Mouse (Mus musculus): ENCODE measurements around the gene Hbb-y. TPM values are rescaled to one million over a fixed set of nuclear protein-coding genes. Genes with fewer than 3 reads are reported as not detected.

Hbb-y gene
- not detected in 2 replicates for polyA plus RNA-seq (2012; ENCODE audit: low replicate concordance)

GRCm38 (mm10) chr7:103853090-103853489, at the start of gene Hbb-y:
TSS of gene Hbb-y (minus strand) at chr7:103853216.

GRCm38 (mm10) chr7:103894385-103894784, 41.4 kb upstream of the Hbb-y start, which contains the start of gene Olfr64:
TSS of gene Olfr64 (minus strand) at chr7:103894485.

GRCm38 (mm10) chr7:103886152-103886551, 33.1 kb upstream of the Hbb-y start, which contains the start of gene Olfr66:
TSS of gene Olfr66 (minus strand) at chr7:103886252.

DNA sequence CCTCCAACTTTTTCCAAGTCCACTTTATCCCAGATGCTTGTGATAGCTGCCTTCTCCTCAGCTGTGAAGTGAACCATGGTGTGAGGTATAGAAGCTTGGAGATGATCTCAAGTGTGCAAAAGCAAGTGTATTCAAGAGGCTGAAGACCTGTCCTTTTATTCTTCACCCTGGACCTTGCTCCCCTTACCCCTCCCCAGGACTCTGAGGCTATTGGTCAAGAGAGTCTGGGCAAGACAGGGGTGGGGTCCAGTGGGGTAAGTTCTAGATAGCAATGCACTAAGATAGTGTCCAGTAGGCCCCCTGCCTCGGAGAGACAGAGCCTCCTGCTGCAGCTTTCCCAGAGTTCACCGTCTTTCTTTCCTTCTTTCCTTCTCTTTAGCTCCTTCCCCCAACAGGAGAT, 10.0 kb downstream of the Hbb-y start, which contains the start of gene Hbb-bh1:
Gene Hbb-bh1, minus strand, starts transcription at position 131 of the 400 bp plus-strand sequence.

DNA sequence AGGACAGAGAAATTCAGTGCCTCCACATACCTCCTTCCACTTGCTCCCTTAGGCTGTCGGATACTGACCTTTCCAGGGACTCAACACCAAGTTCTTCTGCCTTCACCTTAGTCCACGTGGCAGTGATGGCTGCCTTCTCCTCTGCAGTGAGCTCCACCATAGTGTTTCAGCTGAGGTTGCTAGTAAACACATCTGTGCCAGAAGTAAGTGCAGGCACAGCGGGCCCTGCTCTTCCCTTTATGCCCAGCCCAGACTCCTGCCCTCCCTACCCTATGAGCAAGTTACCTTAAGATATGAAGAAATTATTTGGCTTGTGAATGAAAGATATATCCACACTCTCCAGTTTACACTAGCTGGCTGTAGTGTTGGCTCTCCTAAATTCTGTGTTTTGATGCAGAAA, 12.7 kb downstream of the Hbb-y start, which contains the start of gene Hbb-bh2:
Gene Hbb-bh2, minus strand, starts transcription at position 253 of the 400 bp plus-strand sequence.

DNA sequence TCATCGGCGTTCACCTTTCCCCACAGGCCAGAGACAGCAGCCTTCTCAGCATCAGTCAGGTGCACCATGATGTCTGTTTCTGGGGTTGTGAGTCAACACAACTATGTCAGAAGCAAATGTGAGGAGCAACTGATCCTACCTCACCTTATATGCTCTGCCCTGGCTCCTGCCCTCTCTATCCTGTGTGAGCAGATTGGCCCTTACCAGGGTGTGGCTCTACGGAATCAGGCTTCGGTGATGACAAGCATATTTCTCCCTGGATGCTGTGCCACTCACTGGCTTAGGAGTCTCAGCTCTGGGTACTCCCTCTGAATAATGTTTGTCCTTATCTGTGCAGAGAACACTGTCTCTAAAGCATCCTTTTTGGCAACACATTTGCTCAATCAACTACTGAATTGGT, 25.2 kb downstream of the Hbb-y start, which contains the start of gene Hbb-bs:
Gene Hbb-bs, minus strand, starts transcription at position 289 of the 400 bp plus-strand sequence.

DNA sequence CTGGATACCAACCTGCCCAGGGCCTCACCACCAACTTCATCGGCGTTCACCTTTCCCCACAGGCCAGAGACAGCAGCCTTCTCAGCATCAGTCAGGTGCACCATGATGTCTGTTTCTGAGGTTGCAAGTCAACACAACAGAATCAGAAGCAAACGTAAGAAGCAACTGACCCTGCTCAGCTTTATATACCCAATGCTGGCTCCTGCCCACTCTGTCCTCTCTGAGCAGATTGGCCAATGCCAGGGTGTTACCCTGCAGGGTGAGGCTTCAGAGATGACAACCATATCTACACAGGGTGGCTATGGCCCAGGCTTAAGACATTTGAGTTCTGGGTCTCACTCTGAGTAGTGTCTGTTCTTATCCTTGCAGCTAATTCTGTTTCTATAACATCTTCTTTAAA, 39.2 kb downstream of the Hbb-y start, which contains the start of gene Hbb-bt:
Gene Hbb-bt, minus strand, starts transcription at position 231 of the 400 bp plus-strand sequence.

Other genes starting within 250 kb of the Hbb-y start
- not detected in 2 replicates for gene Olfr620, start 240.7 kb downstream of the Hbb-y start, polyA plus RNA-seq (2012; ENCODE audit: low replicate concordance)
- gene Olfr622, start 210.5 kb downstream of the Hbb-y start, polyA plus RNA-seq (2012; ENCODE audit: low replicate concordance): not detected in 2 replicates
- not detected in 2 replicates for gene Olfr623, start 189.5 kb downstream of the Hbb-y start, polyA plus RNA-seq (2012; ENCODE audit: low replicate concordance)
- gene Olfr624, start 182.0 kb downstream of the Hbb-y start, polyA plus RNA-seq (2012; ENCODE audit: low replicate concordance): not detected in 2 replicates
- gene Olfr625-ps1, start 170.5 kb downstream of the Hbb-y start, polyA plus RNA-seq (2012; ENCODE audit: low replicate concordance): not detected in 2 replicates
- gene Olfr243, start 138.5 kb downstream of the Hbb-y start, polyA plus RNA-seq (2012; ENCODE audit: low replicate concordance): not detected in 2 replicates
- not detected in 2 replicates for gene Olfr628, start 122.8 kb downstream of the Hbb-y start, polyA plus RNA-seq (2012; ENCODE audit: low replicate concordance)
- gene Olfr629, start 108.3 kb downstream of the Hbb-y start, polyA plus RNA-seq (2012; ENCODE audit: low replicate concordance): not detected in 2 replicates
- not detected in 2 replicates for gene Olfr630, start 95.9 kb downstream of the Hbb-y start, polyA plus RNA-seq (2012; ENCODE audit: low replicate concordance)
- gene Olfr69, start 81.6 kb downstream of the Hbb-y start, polyA plus RNA-seq (2012; ENCODE audit: low replicate concordance): not detected in 2 replicates
- gene Olfr68, start 73.5 kb downstream of the Hbb-y start, polyA plus RNA-seq (2012; ENCODE audit: low replicate concordance): not detected in 2 replicates
- gene Olfr67, start 61.4 kb downstream of the Hbb-y start, polyA plus RNA-seq (2012; ENCODE audit: low replicate concordance): not detected in 2 replicates
- 80.8 and 4,115 TPM in 2 replicates for gene Hbb-bt, start 39.2 kb downstream of the Hbb-y start, polyA plus RNA-seq (2012; ENCODE audit: low replicate concordance)
- 6,525 and 69,736 TPM in 2 replicates for gene Hbb-bs, start 25.1 kb downstream of the Hbb-y start, polyA plus RNA-seq (2012; ENCODE audit: low replicate concordance)
- gene Hbb-bh2, start 12.7 kb downstream of the Hbb-y start, polyA plus RNA-seq (2012; ENCODE audit: low replicate concordance): not detected in 2 replicates
- gene Hbb-bh1, start 10.1 kb downstream of the Hbb-y start, polyA plus RNA-seq (2012; ENCODE audit: low replicate concordance): not detected in 2 replicates
- gene Olfr66, start 33.0 kb upstream of the Hbb-y start, polyA plus RNA-seq (2012; ENCODE audit: low replicate concordance): 0.15 TPM in 1 of 2 replicates, not detected in the other
- not detected in 2 replicates for gene Olfr64, start 41.3 kb upstream of the Hbb-y start, polyA plus RNA-seq (2012; ENCODE audit: low replicate concordance)
- not detected in 2 replicates for gene Olfr65, start 50.3 kb upstream of the Hbb-y start, polyA plus RNA-seq (2012; ENCODE audit: low replicate concordance)
- not detected in 2 replicates for gene Olfr631, start 75.6 kb upstream of the Hbb-y start, polyA plus RNA-seq (2012; ENCODE audit: low replicate concordance)
- not detected in 2 replicates for gene Olfr632, start 81.1 kb upstream of the Hbb-y start, polyA plus RNA-seq (2012; ENCODE audit: low replicate concordance)
- not detected in 2 replicates for gene Olfr633, start 91.2 kb upstream of the Hbb-y start, polyA plus RNA-seq (2012; ENCODE audit: low replicate concordance)
- 0.02 and 0.03 TPM in 2 replicates for gene Olfr635, start 117.9 kb upstream of the Hbb-y start, polyA plus RNA-seq (2012; ENCODE audit: low replicate concordance)
- gene Olfr638, start 145.5 kb upstream of the Hbb-y start, polyA plus RNA-seq (2012; ENCODE audit: low replicate concordance): not detected in 2 replicates
- gene Olfr639, start 164.1 kb upstream of the Hbb-y start, polyA plus RNA-seq (2012; ENCODE audit: low replicate concordance): not detected in 2 replicates
- not detected in 2 replicates for gene Olfr640, start 172.4 kb upstream of the Hbb-y start, polyA plus RNA-seq (2012; ENCODE audit: low replicate concordance)
- not detected in 2 replicates for gene Olfr641, start 182.2 kb upstream of the Hbb-y start, polyA plus RNA-seq (2012; ENCODE audit: low replicate concordance)
- not detected in 2 replicates for gene Olfr642, start 199.4 kb upstream of the Hbb-y start, polyA plus RNA-seq (2012; ENCODE audit: low replicate concordance)
- 0.04 TPM in 1 of 2 replicates, not detected in the other for gene 4930516K23Rik, start 208.2 kb upstream of the Hbb-y start, polyA plus RNA-seq (2012; ENCODE audit: low replicate concordance)
- not detected in 2 replicates for gene Olfr644, start 218.7 kb upstream of the Hbb-y start, polyA plus RNA-seq (2012; ENCODE audit: low replicate concordance)
- gene Olfr645, start 232.2 kb upstream of the Hbb-y start, polyA plus RNA-seq (2012; ENCODE audit: low replicate concordance): not detected in 2 replicates

All from hematopoietic multipotent progenitor cell, adult 10-12 weeks (in vitro differentiated cells).